Mouse (Mus musculus) myocyte (in vitro differentiated cells): Measurements from ENCODE around the gene Tmem213. TPM values are rescaled to one million over a fixed set of nuclear protein-coding genes. Genes with fewer than 3 reads are reported as not detected.

Experiments used
- H3K27me3 ChIP-seq: one replicate; pipeline ENCODE4 v1.6.1; 2011; ENCODE audit not compliant: control insufficient read depth, insufficient read depth, insufficient read length
- H3K36me3 ChIP-seq: one replicate; pipeline ENCODE4 v1.6.1; 2011; ENCODE audit not compliant: control insufficient read depth, insufficient read depth
- H3K4me2 ChIP-seq: one replicate; pipeline ENCODE4 v1.6.1; 2011; ENCODE audit warnings: low read depth, control low read depth
- H3K4me3 ChIP-seq: one replicate; pipeline ENCODE4 v1.5.1; 2011; ENCODE audit warnings: mild to moderate bottlenecking, control low read depth, moderate library complexity
- H3K79me2 ChIP-seq: one replicate; pipeline ENCODE4 v1.6.1; 2011; ENCODE audit not compliant: control insufficient read depth, insufficient read depth
- H3ac ChIP-seq: one replicate; pipeline ENCODE4 v1.6.1; 2011; ENCODE audit not compliant: control insufficient read depth, insufficient read length
- CEBPB ChIP-seq: IDR thresholded peaks from 2 replicates; pipeline ENCODE4 v1.6.1; 2011; ENCODE audit warnings: mild to moderate bottlenecking, moderate library complexity; ENCODE audit not compliant: poor library complexity, insufficient read depth, severe bottlenecking
- E2F4 ChIP-seq: IDR thresholded peaks from one replicate; pipeline ENCODE4 v1.6.1; 2011; ENCODE audit warnings: mild to moderate bottlenecking, control low read depth, moderate library complexity; ENCODE audit not compliant: insufficient read depth
- MAX ChIP-seq: IDR thresholded peaks from one replicate; pipeline ENCODE4 v1.6.1; 2011; ENCODE audit warnings: low read depth, mild to moderate bottlenecking, control low read depth
- MYOD1 ChIP-seq, 3 experiments: IDR thresholded peaks; one replicate each; pipeline ENCODE4 v1.6.1; 2011; ENCODE audit warnings: control low read depth in 2 of 3, low read depth in 2 of 3, mild to moderate bottlenecking in 2 of 3, moderate library complexity in 1 of 3; ENCODE audit not compliant: insufficient read length in 2 of 3, control insufficient read depth in 1 of 3
- MYOG ChIP-seq, 3 experiments: IDR thresholded peaks; one replicate each; pipeline ENCODE4 v1.6.1; 2011; ENCODE audit warnings: control low read depth in 2 of 3, low read depth in 2 of 3, mild to moderate bottlenecking in 2 of 3; ENCODE audit not compliant: insufficient read length in 2 of 3, control insufficient read depth in 1 of 3, insufficient read depth in 1 of 3
- POLR2A ChIP-seq: IDR thresholded peaks from one replicate; pipeline ENCODE4 v1.6.1; 2011; ENCODE audit warnings: low read depth, mild to moderate bottlenecking, control low read depth, moderate library complexity; ENCODE audit not compliant: insufficient read length
- POLR2AphosphoS2 ChIP-seq: IDR thresholded peaks from one replicate; pipeline ENCODE4 v1.6.1; 2011; ENCODE audit warnings: low read depth, control low read depth; ENCODE audit not compliant: insufficient read length
- REST ChIP-seq: IDR thresholded peaks from one replicate; pipeline ENCODE4 v1.6.1; 2011; ENCODE audit warnings: mild to moderate bottlenecking, control low read depth, moderate library complexity; ENCODE audit not compliant: insufficient read depth, insufficient read length
- SRF ChIP-seq: IDR thresholded peaks from one replicate; pipeline ENCODE4 v1.6.1; 2011; ENCODE audit warnings: low read depth; ENCODE audit not compliant: control insufficient read depth, insufficient read length
- TCF12 ChIP-seq: IDR thresholded peaks from one replicate; pipeline ENCODE4 v1.6.1; 2011; ENCODE audit warnings: mild to moderate bottlenecking, control low read depth; ENCODE audit not compliant: poor library complexity, insufficient read depth, severe bottlenecking
- TCF3 ChIP-seq: IDR thresholded peaks from one replicate; pipeline ENCODE4 v1.6.1; 2011; ENCODE audit warnings: low read depth, control low read depth; ENCODE audit not compliant: insufficient read length
- USF1 ChIP-seq: IDR thresholded peaks from one replicate; pipeline ENCODE4 v1.6.1; 2011; ENCODE audit warnings: low read depth, mild to moderate bottlenecking, control low read depth, moderate library complexity
- polyA plus RNA-seq: library from polyadenylated mRNA; unstranded; fragments of >200 nt; fragmentation: generic; extraction: Trizol; gene quantifications from one replicate; pipeline ENCODE4 v1.2.1, GENCODE M21; 2012; ENCODE audit warnings: missing spikeins

Gene Tmem213
- not detected for polyA plus RNA-seq

GRCm38 (mm10) chr6:38109160-38109795 lies at the start of gene Tmem213:
Gene Tmem213 (plus strand): TSS chr6:38109255.
- no peaks in the 10 kb centered on the region for H3K36me3 ChIP-seq
- no peak within 1 kb of the TSS for H3K4me3 ChIP-seq
- no peaks in the 10 kb centered on the region for H3K79me2 ChIP-seq
- H3K27me3 ChIP-seq, result no peaks in the 10 kb centered on the region
- no peak within 1 kb of the TSS for H3K4me2 ChIP-seq
- TF ChIP-seq TCF3, result no peak
- TF ChIP-seq MYOG (IDR thresholded peaks at IDR 0.05; ENCODE audit: control insufficient read depth in 1 of 3, insufficient read depth in 1 of 3, insufficient read length in 2 of 3, low read depth in 2 of 3), result no peak
- TF ChIP-seq SRF, result no peak
- no peak for TF ChIP-seq REST
- no peak for TF ChIP-seq MAX
- no peak for TF ChIP-seq TCF12
- no peak for TF ChIP-seq POLR2AphosphoS2
- no peak for TF ChIP-seq CEBPB
- TF ChIP-seq E2F4, result no peak
- no peak for TF ChIP-seq USF1
- TF ChIP-seq POLR2A, result no peak
- no peak for TF ChIP-seq MYOD1 (IDR thresholded peaks at IDR 0.05; ENCODE audit: control insufficient read depth in 1 of 3, insufficient read length in 2 of 3, low read depth in 2 of 3)
- H3ac ChIP-seq, result no peak within 1 kb of the TSS

DNA sequence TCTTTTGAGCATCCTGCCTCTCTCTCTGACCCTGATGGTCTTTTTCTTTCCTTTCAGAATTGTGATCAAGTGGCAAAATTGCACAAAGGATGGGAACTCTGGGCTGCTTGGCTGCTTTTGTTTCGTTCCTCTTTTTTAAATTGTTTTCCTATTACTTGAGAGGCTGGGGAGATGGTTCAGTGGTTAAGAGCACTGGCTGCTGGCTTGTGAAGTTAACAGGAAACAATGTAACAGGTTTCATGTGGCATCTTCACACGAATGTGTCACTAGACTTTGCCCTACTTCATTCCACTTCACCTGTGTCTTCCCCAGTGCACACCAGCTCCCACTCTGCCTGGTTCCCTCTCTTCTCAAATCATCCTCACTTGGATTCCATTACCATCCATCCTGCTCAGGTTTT lies 44.4 kb upstream of the Tmem213 start:
- no peaks in the 10 kb centered on the region for H3K36me3 ChIP-seq
- H3K27me3 ChIP-seq, result no peaks in the 10 kb centered on the region
- no peaks in the 10 kb centered on the region for H3K79me2 ChIP-seq
- no peak overlapping the region for H3ac ChIP-seq
- no peak overlapping the region for H3K4me2 ChIP-seq
- no peak for TF ChIP-seq USF1
- no peak for TF ChIP-seq MAX
- TF ChIP-seq MYOG (IDR thresholded peaks at IDR 0.05; ENCODE audit: control insufficient read depth in 1 of 3, insufficient read depth in 1 of 3, insufficient read length in 2 of 3, low read depth in 2 of 3), result no peak
- no peak for TF ChIP-seq SRF
- no peak for TF ChIP-seq POLR2A
- no peak for TF ChIP-seq E2F4
- TF ChIP-seq TCF3, result no peak
- no peak for TF ChIP-seq CEBPB
- no peak for TF ChIP-seq POLR2AphosphoS2
- TF ChIP-seq REST, result no peak
- TF ChIP-seq TCF12, result no peak
- TF ChIP-seq MYOD1 (IDR thresholded peaks at IDR 0.05; ENCODE audit: control insufficient read depth in 1 of 3, insufficient read length in 2 of 3, low read depth in 2 of 3), result no peak
- no peak overlapping the region for H3K4me3 ChIP-seq

GRCm38 (mm10) chr6:38065122-38065500 lies 43.9 kb upstream of the Tmem213 start:
- Histone ChIP-seq H3K36me3 (no peaks in the 10 kb centered on the region), H3K4me3 (no peak overlapping the region), H3K27me3 (no peaks in the 10 kb centered on the region), H3K4me2 (no peak overlapping the region), H3ac (no peak overlapping the region), H3K79me2 (no peaks in the 10 kb centered on the region)
- TF ChIP-seq E2F4 (no peak), SRF (no peak), POLR2AphosphoS2 (no peak), TCF3 (no peak), CEBPB (no peak), USF1 (no peak), POLR2A (no peak)

DNA sequence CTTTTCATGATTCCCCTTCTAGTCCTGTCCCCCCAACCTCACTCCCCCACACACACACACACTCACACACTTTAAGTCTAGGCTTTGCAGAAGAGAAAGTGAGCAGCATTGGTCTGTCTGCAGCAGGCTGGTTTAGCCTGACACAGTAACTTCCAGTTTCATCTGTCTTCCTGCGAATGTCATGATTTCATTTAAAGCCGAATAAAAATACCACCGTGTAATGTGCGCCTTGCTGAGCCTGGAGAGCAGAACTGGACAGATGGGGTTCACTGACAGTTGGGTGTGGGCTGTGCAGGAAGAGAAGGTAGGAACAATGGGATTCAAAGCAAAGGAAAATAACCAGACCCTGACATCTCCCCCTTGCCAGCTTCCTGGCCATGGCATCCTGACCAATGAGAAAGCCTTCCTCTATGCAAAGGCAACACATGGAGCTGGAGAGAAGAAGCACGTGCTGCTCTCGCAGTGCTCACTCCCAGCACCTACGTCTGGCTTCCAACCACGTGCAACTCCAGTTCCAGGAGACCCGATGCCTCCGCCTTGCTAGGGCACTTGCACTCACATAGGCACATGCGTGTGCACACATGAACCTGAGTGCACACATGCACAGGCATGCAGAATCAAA lies 43.4 kb upstream of the Tmem213 start:
- no peak overlapping the region for H3K4me2 ChIP-seq
- TF ChIP-seq REST (no peak), SRF (no peak), TCF3 (no peak), E2F4 (no peak), CEBPB (no peak), MYOD1 (IDR thresholded peaks at IDR 0.05; ENCODE audit: control insufficient read depth in 1 of 3, insufficient read length in 2 of 3, low read depth in 2 of 3) (no peak), USF1 (no peak), POLR2AphosphoS2 (no peak), POLR2A (no peak), MYOG (IDR thresholded peaks at IDR 0.05; ENCODE audit: control insufficient read depth in 1 of 3, insufficient read depth in 1 of 3, insufficient read length in 2 of 3, low read depth in 2 of 3) (no peak), MAX (no peak), TCF12 (no peak)
- no peaks in the 10 kb centered on the region for H3K79me2 ChIP-seq
- H3K36me3 ChIP-seq, result no peaks in the 10 kb centered on the region
- no peaks in the 10 kb centered on the region for H3K27me3 ChIP-seq
- no peak overlapping the region for H3K4me3 ChIP-seq
- no peak overlapping the region for H3ac ChIP-seq

DNA sequence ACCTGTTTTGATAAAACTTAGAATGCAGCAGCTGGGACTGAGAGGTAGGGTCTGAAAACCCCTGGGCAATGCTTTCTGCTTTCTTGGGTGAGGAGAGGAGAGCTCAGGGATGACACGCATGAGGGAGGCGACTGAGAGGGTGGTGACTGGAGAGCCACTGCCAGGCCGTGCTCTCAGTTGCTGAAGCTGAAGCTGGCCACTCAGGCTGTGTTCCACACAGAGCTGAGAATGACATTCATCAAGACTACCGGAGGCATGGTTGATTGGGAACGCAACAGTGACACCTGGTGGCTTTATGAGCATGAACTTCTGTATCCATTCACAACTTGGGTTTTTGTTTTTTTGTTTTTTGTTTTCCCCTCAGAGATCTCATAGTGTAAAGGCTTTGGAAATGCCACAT lies 42.8 kb upstream of the Tmem213 start:
- Histone ChIP-seq H3K36me3 (no peaks in the 10 kb centered on the region), H3ac (no peak overlapping the region), H3K4me3 (no peak overlapping the region), H3K4me2 (peak overlapping the region; percentile 34), H3K79me2 (no peaks in the 10 kb centered on the region), H3K27me3 (no peaks in the 10 kb centered on the region)
- TF ChIP-seq POLR2A (no peak), CEBPB (no peak), SRF (no peak), MYOD1 (IDR thresholded peaks at IDR 0.05; ENCODE audit: control insufficient read depth in 1 of 3, insufficient read length in 2 of 3, low read depth in 2 of 3) (no peak), TCF12 (no peak), POLR2AphosphoS2 (no peak), MAX (no peak), MYOG (IDR thresholded peaks at IDR 0.05; ENCODE audit: control insufficient read depth in 1 of 3, insufficient read depth in 1 of 3, insufficient read length in 2 of 3, low read depth in 2 of 3) (no peak), E2F4 (no peak), TCF3 (no peak), USF1 (no peak), REST (no peak)
